Mouse (Mus musculus) liver, embryonic 16.5 days (tissue): ENCODE results near the gene Pcnx2. TPM values are rescaled to one million over a fixed set of nuclear protein-coding genes. Genes with fewer than 3 reads are reported as not detected.
A peak's percentile ranks its signal among the peaks of the same experiment; 100 is the strongest.

Experiments used
- ATAC-seq: fragments of 200-750 bp; cut with Nextera tagmentation; 2 replicates; pipeline ENCODE4 v1.8.0; 2017; ENCODE audit warnings: low read depth, mild to moderate bottlenecking, moderate number of reproducible peaks, moderate library complexity
- H3K27ac ChIP-seq: fragments of 300-500 bp; sonication (generic); 2 replicates; pipeline ENCODE4 v1.5.1; 2014; ENCODE audit warnings: mild to moderate bottlenecking, low read length
- H3K27me3 ChIP-seq: fragments of 300-500 bp; sonication (generic); 2 replicates; pipeline ENCODE4 v1.6.1; 2014; ENCODE audit warnings: low read depth, low read length, mixed read lengths; ENCODE audit not compliant: control insufficient read depth, insufficient read depth
- H3K36me3 ChIP-seq: fragments of 300-500 bp; sonication (generic); 2 replicates; pipeline ENCODE4 v1.6.1; 2014; ENCODE audit warnings: mild to moderate bottlenecking; ENCODE audit not compliant: control insufficient read depth, insufficient read depth
- H3K4me1 ChIP-seq: fragments of 300-500 bp; sonication (generic); 2 replicates; pipeline ENCODE4 v1.6.1; 2014; ENCODE audit warnings: low read depth, low read length, mixed read lengths; ENCODE audit not compliant: control insufficient read depth
- H3K4me2 ChIP-seq: fragments of 300-500 bp; sonication (generic); 2 replicates; pipeline ENCODE4 v1.6.1; 2014; ENCODE audit warnings: low read depth, low read length, mixed read lengths
- H3K4me3 ChIP-seq: fragments of 300-500 bp; sonication (generic); 2 replicates; pipeline ENCODE4 v1.5.1; 2014; ENCODE audit warnings: low read depth, mild to moderate bottlenecking, low read length
- H3K9ac ChIP-seq: fragments of 300-500 bp; sonication (generic); 2 replicates; pipeline ENCODE4 v1.6.1; 2014; ENCODE audit warnings: low read depth, low read length
- H3K9me3 ChIP-seq: fragments of 300-500 bp; sonication (generic); replicated peaks from 2 replicates; pipeline ENCODE4 v1.6.1; 2016; ENCODE audit warnings: low read length; ENCODE audit not compliant: control insufficient read depth
- WGBS: fragments of 180-500 bp; shearing (Covaris S2); extraction: QIAGEN DNeasy Blood & Tissue Kit; methylation state at CpG from one replicate; pipeline ENCODE4 v1.1.7; 2014; ENCODE audit not compliant: insufficient replicate concordance; 5-methylcytosine and 5-hydroxymethylcytosine counted together
- polyA plus RNA-seq: library from polyadenylated mRNA; unstranded; fragments of >200 nt; fragmentation: Nextera tagmentation; extraction: Ambion mirVana; gene quantifications from 2 replicates; pipeline ENCODE4 v1.2.1, GENCODE M21; 2015

Pcnx2 gene
- polyA plus RNA-seq: 0.06 and 0.07 TPM in 2 replicates

GRCm38 (mm10) chr8:125897868-125898788 lies at the start of gene Pcnx2:
Gene Pcnx2, minus strand, starts transcription at chr8:125898317.
- no peak within 1 kb of the TSS for H3K4me3 ChIP-seq
- peaks cover 23% of the 10 kb centered on the region for H3K27me3 ChIP-seq
- 7% methylated on average over 44 of the region's 44 CpGs for WGBS
- no peaks in the 10 kb centered on the region for H3K9me3 ChIP-seq
- no peaks in the 10 kb centered on the region for H3K36me3 ChIP-seq
- no peak within 1 kb of the TSS for H3K9ac ChIP-seq
- ATAC-seq: 0 out of 2 replicates have a peak, but pooled peaks have one; percentile 13
- no peak within 1 kb of the TSS for H3K27ac ChIP-seq
- H3K4me2 ChIP-seq: no peak within 1 kb of the TSS
- H3K4me1 ChIP-seq: no peaks in the 10 kb centered on the region

GRCm38 (mm10) chr8:125944511-125944910 lies 46.4 kb upstream of the Pcnx2 start:
- no peak for ATAC-seq
- H3K27ac ChIP-seq: no peak overlapping the region
- no peaks in the 10 kb centered on the region for H3K9me3 ChIP-seq
- H3K36me3 ChIP-seq: no peaks in the 10 kb centered on the region
- no peak overlapping the region for H3K4me3 ChIP-seq
- no peak overlapping the region for H3K4me2 ChIP-seq
- H3K27me3 ChIP-seq: no peaks in the 10 kb centered on the region
- H3K4me1 ChIP-seq: no peaks in the 10 kb centered on the region
- 64% methylated on average over 4 of the region's 4 CpGs for WGBS
- no peak overlapping the region for H3K9ac ChIP-seq

GRCm38 (mm10) chr8:125935649-125936048 lies 37.5 kb upstream of the Pcnx2 start:
- no peaks in the 10 kb centered on the region for H3K4me1 ChIP-seq
- no peak overlapping the region for H3K9ac ChIP-seq
- no peaks in the 10 kb centered on the region for H3K27me3 ChIP-seq
- no peak overlapping the region for H3K27ac ChIP-seq
- H3K4me3 ChIP-seq: no peak overlapping the region
- H3K36me3 ChIP-seq: no peaks in the 10 kb centered on the region
- H3K4me2 ChIP-seq: no peak overlapping the region
- ATAC-seq: no peak
- H3K9me3 ChIP-seq: no peaks in the 10 kb centered on the region
- 39% methylated on average over 9 of the region's 9 CpGs for WGBS

- Histone ChIP-seq H3K27me3 (no peaks in the 10 kb centered on the region), H3K9me3 (no peaks in the 10 kb centered on the region), H3K4me3 (no peak overlapping the region), H3K27ac (no peak overlapping the region), H3K9ac (no peak overlapping the region), H3K36me3 (no peaks in the 10 kb centered on the region), H3K4me1 (no peaks in the 10 kb centered on the region), H3K4me2 (no peak overlapping the region)
- no peak for ATAC-seq
- 79% methylated on average over 6 of the region's 6 CpGs for WGBS
Observed at GRCm38 (mm10) chr8:125931822-125932221, 33.7 kb upstream of the Pcnx2 start.

GRCm38 (mm10) chr8:125930276-125931046 lies 32.3 kb upstream of the Pcnx2 start:
- Histone ChIP-seq H3K4me3 (no peak overlapping the region), H3K9me3 (no peaks in the 10 kb centered on the region), H3K27ac (no peak overlapping the region; the same call in 1 of the 2 replicates), H3K36me3 (no peaks in the 10 kb centered on the region), H3K4me2 (no peak overlapping the region), H3K4me1 (no peaks in the 10 kb centered on the region), H3K27me3 (no peaks in the 10 kb centered on the region), H3K9ac (no peak overlapping the region)
- peak; percentile 81 for ATAC-seq
- 52% methylated on average over 11 of the region's 11 CpGs for WGBS

GRCm38 (mm10) chr8:125926636-125927035 lies 28.5 kb upstream of the Pcnx2 start:
- H3K9me3 ChIP-seq: no peaks in the 10 kb centered on the region
- no peak overlapping the region for H3K4me2 ChIP-seq
- no peaks in the 10 kb centered on the region for H3K4me1 ChIP-seq
- no peak overlapping the region for H3K27ac ChIP-seq
- no peak overlapping the region for H3K9ac ChIP-seq
- H3K4me3 ChIP-seq: no peak overlapping the region
- H3K36me3 ChIP-seq: no peaks in the 10 kb centered on the region
- H3K27me3 ChIP-seq: no peaks in the 10 kb centered on the region
- WGBS: 50% methylated on average over 4 of the region's 4 CpGs
- ATAC-seq: no peak

- H3K4me1 ChIP-seq: no peaks in the 10 kb centered on the region
- H3K27ac ChIP-seq: no peak overlapping the region
- H3K4me2 ChIP-seq: no peak overlapping the region
- no peaks in the 10 kb centered on the region for H3K27me3 ChIP-seq
- H3K9ac ChIP-seq: no peak overlapping the region
- no peaks in the 10 kb centered on the region for H3K36me3 ChIP-seq
- no peak overlapping the region for H3K4me3 ChIP-seq
- H3K9me3 ChIP-seq: no peaks in the 10 kb centered on the region
- 49% methylated on average over 3 of the region's 3 CpGs for WGBS
- ATAC-seq: no peak
Observed at GRCm38 (mm10) chr8:125922333-125922732, 24.2 kb upstream of the Pcnx2 start.

GRCm38 (mm10) chr8:125920761-125921160 lies 22.6 kb upstream of the Pcnx2 start:
- WGBS: 40% methylated on average over 9 of the region's 9 CpGs
- Histone ChIP-seq H3K36me3 (no peaks in the 10 kb centered on the region), H3K9ac (no peak overlapping the region), H3K9me3 (no peaks in the 10 kb centered on the region), H3K4me2 (no peak overlapping the region), H3K27me3 (no peaks in the 10 kb centered on the region), H3K27ac (no peak overlapping the region), H3K4me3 (no peak overlapping the region), H3K4me1 (no peaks in the 10 kb centered on the region; the same call in 1 of the 2 replicates)
- no peak for ATAC-seq

- Histone ChIP-seq H3K9me3 (no peaks in the 10 kb centered on the region), H3K4me1 (no peaks in the 10 kb centered on the region; the same call in 1 of the 2 replicates), H3K27ac (no peak overlapping the region), H3K36me3 (no peaks in the 10 kb centered on the region), H3K4me2 (no peak overlapping the region), H3K9ac (no peak overlapping the region), H3K27me3 (no peaks in the 10 kb centered on the region), H3K4me3 (no peak overlapping the region)
- ATAC-seq: no peak
- WGBS: 69% methylated on average over 10 of the region's 10 CpGs
Observed at GRCm38 (mm10) chr8:125920281-125920680, 22.2 kb upstream of the Pcnx2 start.
